Mouse (Mus musculus) frontal cortex, adult (tissue): ENCODE data around the gene Fmn2.

Source experiments
- ATAC-seq: cut with Nextera tagmentation; 2 replicates; pipeline ENCODE4 v1.9.2; 2017; ENCODE audit warnings: mild to moderate bottlenecking, moderate library complexity, mixed read lengths; ENCODE audit not compliant: low TSS enrichment

Gene Fmn2

DNA sequence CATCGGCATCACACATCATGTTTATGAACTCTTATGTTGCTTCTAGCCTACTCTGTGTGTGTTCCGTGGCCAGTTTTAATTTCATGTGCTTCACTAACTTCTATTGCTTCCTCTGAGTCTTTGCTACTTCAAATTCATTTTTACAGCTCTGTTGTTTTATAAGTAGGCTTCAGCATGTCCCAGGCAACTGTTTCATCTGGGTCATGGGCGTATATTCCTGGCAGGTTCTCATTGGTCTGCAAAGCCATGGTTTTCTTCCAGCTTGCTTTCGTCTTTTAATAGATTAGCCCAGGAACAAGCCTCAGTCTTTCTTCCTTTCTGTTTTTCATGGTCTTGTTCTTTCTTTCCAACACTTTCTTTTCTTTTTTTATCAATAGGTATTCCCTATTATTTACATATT is 279.4 kb downstream of the Fmn2 start:
- peak; percentile 98 for ATAC-seq

- no peak for ATAC-seq
Observed at GRCm38 (mm10) chr1:174788617-174789016, 287.0 kb downstream of the Fmn2 start.

- ATAC-seq: peak; percentile 99
Observed at GRCm38 (mm10) chr1:174811846-174812245, 310.2 kb downstream of the Fmn2 start.

GRCm38 (mm10) chr1:174826562-174826961 is 324.9 kb downstream of the Fmn2 start:
- no peak for ATAC-seq

GRCm38 (mm10) chr1:174836861-174837260 is 335.2 kb downstream of the Fmn2 start:
- ATAC-seq: no peak

DNA sequence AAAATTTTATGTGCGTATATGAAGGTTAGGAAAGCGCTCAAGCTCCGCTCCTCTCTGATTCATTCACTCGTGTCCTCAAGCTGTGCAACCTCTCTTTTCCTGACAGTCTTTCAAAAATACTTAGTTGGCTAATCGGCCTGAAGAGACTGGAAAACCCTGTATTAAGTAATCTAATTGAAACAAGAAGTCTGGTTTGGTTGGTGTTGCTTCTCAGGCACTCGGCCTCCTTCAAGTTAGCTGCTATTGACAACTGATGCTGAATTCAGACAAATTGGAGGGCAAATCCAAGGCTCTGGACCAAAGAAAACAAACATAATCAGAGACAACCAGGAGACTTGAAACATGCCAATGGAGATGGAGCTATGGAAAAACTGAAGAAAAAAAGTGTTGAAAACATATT is 343.2 kb downstream of the Fmn2 start:
- no peak for ATAC-seq

- ATAC-seq: no peak
Observed at GRCm38 (mm10) chr1:174856188-174856587, 354.6 kb downstream of the Fmn2 start.

- no peak for ATAC-seq
Observed at GRCm38 (mm10) chr1:174860407-174861118, 358.9 kb downstream of the Fmn2 start.
